Mouse (Mus musculus): ENCODE measurements at regions not wholly inside any gene's neighbourhood (a gene's known extent, or its start where the extent isn't known, plus 50 kb on each side); places are given as distances from the start of the nearest gene placed in this dataset.

- no peaks in the 10 kb centered on the region for H3K27me3 ChIP-seq (replicated peaks; ENCODE audit: control insufficient read depth, insufficient read depth, low read length)
- H3K4me2 ChIP-seq (replicated peaks; ENCODE audit: low read depth) = no peak overlapping the region
- H3K4me3 ChIP-seq (ENCODE audit: low read depth, low read length) = no peak overlapping the region
- 86% methylated on average over 8 of the region's 8 CpGs for WGBS
- no peaks in the 10 kb centered on the region for H3K36me3 ChIP-seq (ENCODE audit: control insufficient read depth, insufficient read depth)
- no peak overlapping the region for H3K9ac ChIP-seq (ENCODE audit: low read depth, low read length)
- H3K4me1 ChIP-seq (replicated peaks; ENCODE audit: control insufficient read depth, insufficient read depth, low read length) = no peaks in the 10 kb centered on the region
- ATAC-seq = no peak
- H3K27ac ChIP-seq (ENCODE audit: low read depth, low read length) = no peak overlapping the region
- TF ChIP-seq CTCF (IDR thresholded peaks at IDR 0.05; ENCODE audit: low read depth) = no peak
- H3K9me3 ChIP-seq (ENCODE audit: control insufficient read depth) = no peaks in the 10 kb centered on the region
Observed at GRCm38 (mm10) chr5:132908220-132908619, 365.1 kb upstream of the Auts2 start.

- WGBS = 89% methylated on average over 1 of the region's 1 CpGs
- H3K27me3 ChIP-seq (replicated peaks; ENCODE audit: control insufficient read depth, insufficient read depth, low read length) = no peaks in the 10 kb centered on the region
- no peak for TF ChIP-seq CTCF (IDR thresholded peaks at IDR 0.05; ENCODE audit: low read depth)
- H3K4me1 ChIP-seq (replicated peaks; ENCODE audit: control insufficient read depth, insufficient read depth, low read length) = no peaks in the 10 kb centered on the region
- H3K4me2 ChIP-seq (replicated peaks; ENCODE audit: low read depth) = no peak overlapping the region
- no peak overlapping the region for H3K27ac ChIP-seq (ENCODE audit: low read depth, low read length)
- H3K4me3 ChIP-seq (ENCODE audit: low read depth, low read length) = no peak overlapping the region
- no peak overlapping the region for H3K9ac ChIP-seq (ENCODE audit: low read depth, low read length)
- no peaks in the 10 kb centered on the region for H3K36me3 ChIP-seq (ENCODE audit: control insufficient read depth, insufficient read depth)
- no peak for ATAC-seq
- no peaks in the 10 kb centered on the region for H3K9me3 ChIP-seq (ENCODE audit: control insufficient read depth)
Observed at GRCm38 (mm10) chr5:132892591-132892990, 349.4 kb upstream of the Auts2 start.

- TF ChIP-seq CTCF (IDR thresholded peaks at IDR 0.05; ENCODE audit: low read depth) = no peak
- no peak overlapping the region for H3K27ac ChIP-seq (ENCODE audit: low read depth, low read length)
- H3K9ac ChIP-seq (ENCODE audit: low read depth, low read length) = no peak overlapping the region
- 53% methylated on average over 2 of the region's 2 CpGs for WGBS
- no peaks in the 10 kb centered on the region for H3K9me3 ChIP-seq (ENCODE audit: control insufficient read depth)
- H3K4me2 ChIP-seq (replicated peaks; ENCODE audit: low read depth) = no peak overlapping the region
- no peaks in the 10 kb centered on the region for H3K36me3 ChIP-seq (ENCODE audit: control insufficient read depth, insufficient read depth)
- no peaks in the 10 kb centered on the region for H3K4me1 ChIP-seq (replicated peaks; ENCODE audit: control insufficient read depth, insufficient read depth, low read length)
- ATAC-seq = no peak
- H3K27me3 ChIP-seq (replicated peaks; ENCODE audit: control insufficient read depth, insufficient read depth, low read length) = no peaks in the 10 kb centered on the region
- H3K4me3 ChIP-seq (ENCODE audit: low read depth, low read length) = no peak overlapping the region
Observed at GRCm38 (mm10) chr5:132884130-132884529, 341.0 kb upstream of the Auts2 start.

GRCm38 (mm10) chr5:132882291-132882690, 339.1 kb upstream of the Auts2 start:
- Histone ChIP-seq H3K4me3 (ENCODE audit: low read depth, low read length) (no peak overlapping the region), H3K9ac (ENCODE audit: low read depth, low read length) (no peak overlapping the region), H3K4me2 (replicated peaks; ENCODE audit: low read depth) (no peak overlapping the region), H3K4me1 (replicated peaks; ENCODE audit: control insufficient read depth, insufficient read depth, low read length) (no peaks in the 10 kb centered on the region), H3K36me3 (ENCODE audit: control insufficient read depth, insufficient read depth) (no peaks in the 10 kb centered on the region), H3K9me3 (ENCODE audit: control insufficient read depth) (no peaks in the 10 kb centered on the region), H3K27me3 (replicated peaks; ENCODE audit: control insufficient read depth, insufficient read depth, low read length) (no peaks in the 10 kb centered on the region), H3K27ac (ENCODE audit: low read depth, low read length) (no peak overlapping the region)
- TF ChIP-seq CTCF (IDR thresholded peaks at IDR 0.05; ENCODE audit: low read depth) = no peak
- no peak for ATAC-seq
- WGBS = 47% methylated on average over 3 of the region's 3 CpGs

- Histone ChIP-seq H3K9ac (ENCODE audit: low read depth, low read length) (no peak overlapping the region), H3K27ac (ENCODE audit: low read depth, low read length) (no peak overlapping the region), H3K4me3 (ENCODE audit: low read depth, low read length) (no peak overlapping the region), H3K9me3 (ENCODE audit: control insufficient read depth) (no peaks in the 10 kb centered on the region), H3K4me1 (replicated peaks; ENCODE audit: control insufficient read depth, insufficient read depth, low read length) (no peaks in the 10 kb centered on the region), H3K36me3 (ENCODE audit: control insufficient read depth, insufficient read depth) (no peaks in the 10 kb centered on the region), H3K27me3 (replicated peaks; ENCODE audit: control insufficient read depth, insufficient read depth, low read length) (no peaks in the 10 kb centered on the region), H3K4me2 (replicated peaks; ENCODE audit: low read depth) (no peak overlapping the region)
- no peak for ATAC-seq
- TF ChIP-seq CTCF (IDR thresholded peaks at IDR 0.05; ENCODE audit: low read depth) = no peak
- 94% methylated on average over 3 of the region's 3 CpGs for WGBS
Observed at GRCm38 (mm10) chr5:132881170-132881569, 338.0 kb upstream of the Auts2 start.

GRCm38 (mm10) chr5:132876336-132876840, 333.2 kb upstream of the Auts2 start:
- Histone ChIP-seq H3K4me3 (ENCODE audit: low read depth, low read length) (no peak overlapping the region), H3K36me3 (ENCODE audit: control insufficient read depth, insufficient read depth) (no peaks in the 10 kb centered on the region), H3K27me3 (replicated peaks; ENCODE audit: control insufficient read depth, insufficient read depth, low read length) (no peaks in the 10 kb centered on the region), H3K9ac (ENCODE audit: low read depth, low read length) (no peak overlapping the region), H3K4me1 (replicated peaks; ENCODE audit: control insufficient read depth, insufficient read depth, low read length) (no peaks in the 10 kb centered on the region), H3K9me3 (ENCODE audit: control insufficient read depth) (no peaks in the 10 kb centered on the region), H3K27ac (ENCODE audit: low read depth, low read length) (no peak overlapping the region), H3K4me2 (replicated peaks; ENCODE audit: low read depth) (no peak overlapping the region)
- no peak for TF ChIP-seq CTCF (IDR thresholded peaks at IDR 0.05; ENCODE audit: low read depth)
- no peak for ATAC-seq
- 54% methylated on average over 6 of the region's 6 CpGs for WGBS
